Comparison of ENCODE assay signal across 16 mouse cellular contexts in genomic region chr4:114557731-114558130, GRCm38 (mm10).
"Had no signal": no experiment of that assay in that cellular context is flagged by ENCODE, and none has a peak within 500 bp of the region (broad histone marks: within the 10 kb centered on the region; RNA-seq: fewer than 3 reads in every experiment).

No protein-coding gene starts in this region.

- H3K27me3 ChIP-seq: neural tube, embryonic 13.5 days; neural tube, embryonic 15.5 days; stomach, embryonic 15.5 days had no signal

- H3K4me3 ChIP-seq: neural tube, embryonic 13.5 days; neural tube, embryonic 15.5 days; stomach, embryonic 15.5 days had no signal

- H3K4me2 ChIP-seq: neural tube, embryonic 13.5 days; neural tube, embryonic 15.5 days; stomach, embryonic 15.5 days had no signal

- DNase-seq: retina, postnatal 1 day; right cerebral cortex, adult 18-20 months; right cerebral cortex, postnatal 14 days; right cerebral cortex, postnatal 25 days; right cerebral cortex, postnatal 4 days; spleen, adult 18-20 months; thymus, adult 18-20 months; thymus, adult 2 months; thymus, postnatal 14 days; thymus, postnatal 25 days; thymus, postnatal 36 days; thymus, postnatal 4 days had no signal

- H3K9ac ChIP-seq: neural tube, embryonic 13.5 days; neural tube, embryonic 15.5 days; stomach, embryonic 15.5 days had no signal

- H3K36me3 ChIP-seq: neural tube, embryonic 13.5 days; neural tube, embryonic 15.5 days; stomach, embryonic 15.5 days had no signal

- H3K27ac ChIP-seq: neural tube, embryonic 13.5 days; neural tube, embryonic 15.5 days; stomach, embryonic 15.5 days; stomach, postnatal 0 days had no signal

- H3K9me3 ChIP-seq: neural tube, embryonic 13.5 days; neural tube, embryonic 15.5 days; stomach, embryonic 15.5 days had no signal
